Mouse (Mus musculus): ENCODE measurements around the gene Ssh1.

Ssh1 gene

DNA sequence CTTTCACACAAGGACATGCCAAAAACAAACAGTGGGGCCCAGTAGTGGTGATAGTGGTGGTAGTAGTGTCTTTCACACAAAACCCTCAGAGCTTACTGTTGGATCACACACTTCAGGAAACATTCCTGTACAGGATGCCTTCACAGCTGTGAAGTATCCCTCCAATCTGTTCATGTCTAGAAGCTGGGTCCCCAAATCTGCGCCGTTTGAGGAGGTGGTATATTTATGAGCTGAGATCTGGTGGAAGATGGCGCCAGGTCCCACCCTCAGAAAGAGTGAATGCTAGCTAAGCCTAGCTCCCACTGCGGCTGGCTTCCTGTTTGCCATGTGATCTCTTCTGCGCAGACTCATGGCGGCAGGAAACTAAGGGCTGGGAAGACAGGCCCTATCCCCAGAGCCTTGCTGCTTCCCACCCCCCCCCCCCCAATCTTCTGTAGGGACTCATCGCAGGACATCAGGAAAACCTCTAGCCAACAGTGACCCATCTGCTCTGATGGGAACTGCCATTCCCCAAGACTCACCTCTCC lies 28.0 kb downstream of the Ssh1 start:
- DNase-seq (ENCODE audit: low spot score) = no peak

- no peak for DNase-seq (ENCODE audit: low spot score)
These were observed 28.7 kb downstream of the Ssh1 start for GRCm38 (mm10) chr5:113964972-113965371.

DNA sequence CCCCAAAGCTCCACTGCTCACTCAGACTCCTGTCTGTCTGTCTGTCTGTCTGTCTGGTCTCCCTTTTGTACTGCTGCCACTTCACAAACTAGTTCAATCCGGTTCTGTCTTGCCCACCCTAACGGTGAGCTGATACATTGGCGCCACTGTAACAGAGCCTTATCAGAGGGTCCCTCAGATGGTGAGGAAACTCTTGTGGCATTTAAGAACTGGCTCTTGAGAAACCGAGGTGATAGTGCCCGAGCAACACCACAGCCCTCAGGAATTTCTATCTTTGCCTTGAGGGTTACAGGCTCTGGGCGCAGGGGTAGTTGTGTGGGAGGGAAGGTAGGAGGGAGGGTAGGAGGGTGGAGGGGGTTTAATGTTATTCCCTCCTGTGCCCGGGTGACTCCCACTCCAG lies 31.9 kb downstream of the Ssh1 start:
- DNase-seq (ENCODE audit: low spot score) = no peak

DNA sequence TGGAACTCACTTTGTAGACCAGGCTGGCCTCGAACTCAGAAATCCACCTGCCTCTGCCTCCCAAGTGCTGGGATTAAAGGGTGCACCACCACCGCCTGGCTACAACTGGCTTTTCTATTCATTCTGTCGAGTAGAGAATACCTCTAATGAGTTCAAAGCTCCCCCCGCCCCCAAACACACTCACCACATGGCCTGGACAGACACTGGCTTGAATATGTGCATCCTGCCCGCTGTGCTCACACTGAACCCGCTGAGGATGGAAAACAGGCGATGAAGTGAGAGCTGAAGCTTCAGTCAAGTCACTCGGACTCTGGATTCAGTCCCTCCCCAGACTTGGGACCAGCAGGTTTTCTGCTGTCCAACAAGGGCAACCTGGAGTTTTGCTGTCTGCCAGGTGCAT lies 33.3 kb downstream of the Ssh1 start:
- DNase-seq (ENCODE audit: low spot score) = no peak

DNA sequence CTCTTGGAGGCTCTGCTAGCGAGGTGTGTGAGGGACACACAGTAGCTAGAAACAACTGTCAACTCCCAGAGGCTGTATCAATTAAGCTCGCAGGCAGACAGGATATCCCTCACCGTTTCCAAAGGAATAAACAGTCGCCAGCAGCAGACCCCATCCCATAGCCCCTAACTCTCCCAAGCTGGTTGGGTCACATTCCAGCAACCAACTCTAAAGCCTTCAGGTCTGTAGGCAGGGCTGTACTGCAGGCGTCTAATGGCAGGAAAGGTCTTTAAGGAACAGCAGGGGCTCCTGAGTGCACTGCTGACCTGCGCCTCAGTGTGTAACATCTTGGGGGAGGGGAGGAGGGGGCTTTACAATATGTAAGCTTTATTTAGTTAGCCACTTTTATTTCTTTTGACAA lies 34.7 kb downstream of the Ssh1 start:
- no peak for DNase-seq (ENCODE audit: low spot score)

GRCm38 (mm10) chr5:113956510-113956909 lies 37.2 kb downstream of the Ssh1 start:
- peak; percentile 98 for DNase-seq (ENCODE audit: low spot score)

DNA sequence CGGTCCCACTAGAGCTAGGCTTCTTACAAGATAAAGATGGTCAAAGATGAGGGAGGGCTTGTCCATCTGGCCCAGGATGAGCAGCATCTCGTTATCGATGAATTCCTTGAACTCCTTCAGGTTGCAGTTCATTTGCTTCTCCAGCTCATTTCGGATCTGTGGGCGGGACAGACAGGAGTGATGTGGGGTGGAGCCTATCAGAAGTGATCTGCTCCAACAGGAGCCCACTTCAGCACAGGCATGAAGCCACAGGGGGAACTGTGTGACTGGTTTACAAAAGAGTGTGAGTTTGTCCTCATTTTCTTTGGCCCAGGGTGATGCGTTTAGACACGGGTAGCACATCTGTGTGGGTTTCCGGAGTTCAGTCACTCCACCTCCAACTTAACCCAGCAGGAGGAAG lies 38.0 kb downstream of the Ssh1 start:
- no peak for DNase-seq (ENCODE audit: low spot score)

DNA sequence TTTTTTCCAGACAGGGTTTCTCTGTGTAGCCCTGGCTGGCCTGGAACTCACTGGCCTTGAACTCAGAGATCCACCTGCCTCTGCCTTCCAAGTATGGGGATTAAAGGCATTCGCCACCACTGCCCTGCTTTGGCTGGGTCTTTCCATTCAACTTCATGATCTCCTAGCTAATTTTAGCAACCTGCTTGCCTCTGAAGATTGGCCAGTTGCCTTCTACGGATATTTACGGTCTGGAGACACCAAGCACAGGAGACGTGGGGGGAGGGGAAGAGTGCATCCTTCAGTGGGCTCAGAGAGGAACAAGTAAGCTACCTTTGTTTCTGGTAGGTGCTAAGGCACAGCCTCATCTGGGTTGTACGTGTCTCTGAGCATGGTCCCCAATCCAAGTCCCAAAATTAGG lies 38.4 kb downstream of the Ssh1 start:
- no peak for DNase-seq (ENCODE audit: low spot score)

GRCm38 (mm10) chr5:113954421-113954820 lies 39.3 kb downstream of the Ssh1 start:
- peak; percentile 93 for DNase-seq (ENCODE audit: low spot score)

DNA sequence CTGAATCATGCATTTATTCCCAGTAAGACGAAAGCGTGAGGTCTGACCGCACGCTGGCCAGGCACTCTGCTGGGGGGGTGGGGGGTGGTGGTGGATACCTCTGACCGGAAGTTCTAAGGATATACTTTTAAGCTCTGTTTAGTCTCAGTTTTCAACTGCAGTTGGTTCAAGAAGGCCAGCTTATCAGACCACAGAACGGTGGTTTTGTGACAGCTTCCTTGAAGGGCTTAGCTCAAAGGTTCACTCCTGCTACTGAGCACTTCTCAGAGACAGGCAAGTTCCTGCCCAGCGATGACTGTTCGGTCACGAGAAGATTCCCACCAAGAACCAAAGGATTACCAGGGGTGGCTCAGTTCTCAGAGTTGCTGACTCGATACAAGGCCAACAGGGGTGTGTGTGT lies 41.2 kb downstream of the Ssh1 start:
- DNase-seq (ENCODE audit: low spot score) = no peak

DNA sequence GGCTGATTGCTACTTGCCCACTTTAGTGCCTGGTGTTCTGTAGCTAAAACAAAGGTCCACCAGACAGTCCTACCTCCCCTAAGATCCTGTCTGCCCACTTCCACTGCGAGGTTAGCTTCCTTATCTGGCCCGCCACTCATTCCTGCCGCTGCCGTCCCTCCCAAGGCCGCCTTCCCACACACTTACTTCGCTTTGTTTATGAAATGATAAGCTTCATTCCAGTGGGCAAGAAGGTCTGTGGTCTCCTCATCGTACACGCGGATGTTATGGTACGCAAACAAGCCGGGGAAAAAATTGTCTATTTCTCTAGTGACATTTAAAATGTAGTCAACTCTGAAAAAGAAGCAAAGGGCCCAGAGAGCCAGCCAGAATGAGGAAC lies 42.0 kb downstream of the Ssh1 start:
- DNase-seq (ENCODE audit: low spot score) = no peak

- DNase-seq (ENCODE audit: low spot score) = no peak
These were observed 42.7 kb downstream of the Ssh1 start for GRCm38 (mm10) chr5:113950786-113951692.

DNA sequence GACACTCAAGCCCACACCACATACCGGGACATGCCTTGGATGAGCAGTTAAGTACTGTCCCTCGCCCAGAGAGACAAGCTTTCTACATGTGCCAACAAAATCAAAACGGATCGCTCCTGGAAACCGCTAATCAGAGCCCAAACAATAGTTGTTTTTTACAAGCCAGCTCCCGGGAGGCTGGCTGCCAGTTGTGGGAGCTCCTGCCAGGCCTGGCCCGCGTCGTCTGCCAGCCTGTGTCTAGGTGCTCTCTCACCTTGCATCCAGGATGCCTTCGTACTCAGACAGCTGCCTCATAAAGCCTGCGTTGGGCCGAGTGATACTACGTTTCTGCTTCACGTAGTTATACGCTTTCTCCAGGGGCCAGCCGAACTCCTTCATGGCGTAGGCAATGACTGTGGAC lies 43.6 kb downstream of the Ssh1 start:
- no peak for DNase-seq (ENCODE audit: low spot score)

GRCm38 (mm10) chr5:113947280-113947679 lies 46.4 kb downstream of the Ssh1 start:
- DNase-seq (ENCODE audit: low spot score) = no peak

GRCm38 (mm10) chr5:113945126-113945525 lies 48.6 kb downstream of the Ssh1 start:
- DNase-seq (ENCODE audit: low spot score) = no peak

- DNase-seq (ENCODE audit: low spot score) = peak; percentile 67
These were observed 50.4 kb downstream of the Ssh1 start for GRCm38 (mm10) chr5:113943328-113943727.

DNA sequence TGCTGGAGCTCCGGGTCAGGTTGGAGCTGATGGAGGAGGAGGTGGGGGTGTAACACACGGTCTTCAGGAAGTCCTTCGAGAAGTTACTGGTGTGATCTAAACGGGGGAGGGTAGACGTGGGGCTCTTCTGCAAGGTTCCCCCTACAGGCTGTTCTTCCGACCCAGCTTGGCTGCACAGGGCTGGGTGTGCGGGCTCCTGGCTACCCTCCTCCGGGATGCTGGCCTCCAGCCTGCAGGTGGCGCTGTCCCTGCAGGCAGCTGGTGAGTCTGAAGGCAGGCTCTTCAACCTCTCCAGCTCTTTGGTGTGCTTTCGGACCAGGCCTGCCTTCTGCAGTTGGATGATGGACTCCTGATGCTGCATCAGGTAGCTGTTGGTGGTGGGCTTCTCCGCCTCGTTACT lies 51.1 kb downstream of the Ssh1 start:
- peak; percentile 77 for DNase-seq (ENCODE audit: low spot score)

GRCm38 (mm10) chr5:113939263-113939900 lies 54.3 kb downstream of the Ssh1 start:
- peak; percentile 41 for DNase-seq (ENCODE audit: low spot score)

- DNase-seq (ENCODE audit: low spot score) = peak; percentile 45
These were observed 56.0 kb downstream of the Ssh1 start for GRCm38 (mm10) chr5:113937650-113938049.

GRCm38 (mm10) chr5:113933889-113934288 lies 59.8 kb downstream of the Ssh1 start:
- DNase-seq (ENCODE audit: low spot score) = no peak

DNA sequence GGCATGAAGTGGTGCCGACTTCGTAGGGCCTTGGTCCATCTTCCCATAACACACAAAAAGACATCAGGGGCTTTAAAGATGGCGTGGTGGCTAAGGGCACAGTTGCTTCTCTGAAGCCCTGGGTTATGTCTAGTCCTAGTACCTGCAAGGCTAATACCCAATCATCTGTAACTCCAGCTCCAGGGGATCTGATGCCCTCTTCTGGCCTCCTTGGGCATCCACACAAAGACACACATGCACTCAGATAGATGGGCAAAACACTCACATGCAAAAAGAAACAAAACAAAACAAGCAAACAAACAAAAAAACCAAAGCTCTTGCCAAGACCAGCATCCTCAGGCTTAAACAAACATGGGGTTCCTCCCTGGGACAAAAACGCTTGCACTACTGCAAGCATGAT lies 60.2 kb downstream of the Ssh1 start:
- no peak for DNase-seq (ENCODE audit: low spot score)

- DNase-seq (ENCODE audit: low spot score) = no peak
These were observed 61.4 kb downstream of the Ssh1 start for GRCm38 (mm10) chr5:113932310-113932709.
